Mouse (Mus musculus): ENCODE data around the gene Atl2. TPM values are rescaled to one million over a fixed set of nuclear protein-coding genes. Genes with fewer than 3 reads are reported as not detected.

The Atl2 gene
- polyA plus RNA-seq (2014; fragmentation: Nextera tagmentation; extraction: Ambion mirVana), result 31.0 and 37.6 TPM in 2 replicates

- H3K4me1 ChIP-seq (ENCODE audit: control insufficient read depth, insufficient read depth, low read length), result peaks cover 27% of the 10 kb centered on the region
- H3K27me3 ChIP-seq (ENCODE audit: control insufficient read depth, insufficient read depth, low read length), result no peaks in the 10 kb centered on the region
- peak; percentile 93 for ATAC-seq (replicated peaks; ENCODE audit: insufficient number of reproducible peaks, low FRiP score, low TSS enrichment)
- H3K9ac ChIP-seq (ENCODE audit: low read depth, low read length), result peak within 1 kb of the TSS; percentile 84
- peak within 1 kb of the TSS; percentile 84 for H3K27ac ChIP-seq (ENCODE audit: low read depth, low read length)
- H3K4me2 ChIP-seq, result peak within 1 kb of the TSS; percentile 83
- no peaks in the 10 kb centered on the region for H3K36me3 ChIP-seq (ENCODE audit: control insufficient read depth, insufficient read depth, low read length)
- WGBS (ENCODE audit: insufficient replicate concordance), result under 1% methylated on average over 50 of the region's 51 CpGs
- no peaks in the 10 kb centered on the region for H3K9me3 ChIP-seq (replicated peaks; ENCODE audit: control insufficient read depth, low read length)
- peak within 1 kb of the TSS; percentile 97 for H3K4me3 ChIP-seq (ENCODE audit: low read depth, low read length)
These were observed at the start of gene Atl2 for GRCm38 (mm10) chr17:79895911-79896423. Gene Atl2, minus strand, starts transcription at chr17:79896123.

DNA sequence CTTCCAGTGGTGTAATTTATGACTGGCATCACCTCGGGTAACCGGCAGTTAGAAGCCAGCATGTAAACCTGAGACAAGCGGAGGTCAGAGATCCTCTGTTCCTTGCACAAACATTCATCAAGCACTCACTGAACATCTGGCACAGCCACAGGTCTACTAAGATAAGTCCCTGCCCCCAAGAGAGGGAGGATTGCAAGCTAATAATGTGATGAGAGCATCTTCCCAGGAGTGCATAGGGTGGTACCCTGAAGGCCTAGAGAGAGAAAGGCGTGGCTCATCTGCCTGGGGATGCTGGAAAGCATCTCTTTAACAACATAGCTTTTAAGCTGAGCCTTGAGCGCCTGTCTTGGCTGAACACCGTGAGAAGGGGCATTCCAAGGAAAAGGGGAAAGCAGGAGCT, 48.9 kb upstream of the Atl2 start:
- Histone ChIP-seq H3K27me3 (ENCODE audit: control insufficient read depth, insufficient read depth, low read length) (no peaks in the 10 kb centered on the region), H3K27ac (ENCODE audit: low read depth, low read length) (no peak overlapping the region), H3K4me1 (ENCODE audit: control insufficient read depth, insufficient read depth, low read length) (no peaks in the 10 kb centered on the region), H3K9ac (ENCODE audit: low read depth, low read length) (no peak overlapping the region), H3K4me3 (ENCODE audit: low read depth, low read length) (no peak overlapping the region), H3K9me3 (replicated peaks; ENCODE audit: control insufficient read depth, low read length) (no peaks in the 10 kb centered on the region), H3K4me2 (no peak overlapping the region), H3K36me3 (ENCODE audit: control insufficient read depth, insufficient read depth, low read length) (no peaks in the 10 kb centered on the region)
- no peak for ATAC-seq (replicated peaks; ENCODE audit: insufficient number of reproducible peaks, low FRiP score, low TSS enrichment)
- 68% methylated on average over 6 of the region's 6 CpGs for WGBS (ENCODE audit: insufficient replicate concordance)

DNA sequence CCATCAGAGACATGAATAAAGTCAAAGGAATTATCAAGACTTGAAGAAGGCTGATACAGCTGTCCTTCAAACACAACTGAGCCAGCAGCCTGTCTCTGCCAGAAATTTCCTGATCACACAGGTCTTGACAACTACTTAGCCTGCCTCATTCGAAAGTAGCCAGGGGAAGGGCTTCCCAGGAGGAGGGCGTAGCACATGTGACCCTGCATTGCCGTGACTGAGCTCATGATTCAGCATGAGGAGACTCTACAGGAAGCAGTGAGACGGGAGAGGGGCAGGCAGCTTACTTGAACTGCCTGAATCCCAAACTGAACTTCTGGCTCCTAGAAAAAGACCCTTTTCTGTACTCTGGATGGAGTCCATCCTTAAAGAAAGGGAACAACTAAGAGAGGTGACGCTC, 46.5 kb upstream of the Atl2 start:
- Histone ChIP-seq H3K9ac (ENCODE audit: low read depth, low read length) (no peak overlapping the region), H3K27me3 (ENCODE audit: control insufficient read depth, insufficient read depth, low read length) (no peaks in the 10 kb centered on the region), H3K4me3 (ENCODE audit: low read depth, low read length) (no peak overlapping the region), H3K27ac (ENCODE audit: low read depth, low read length) (no peak overlapping the region), H3K9me3 (replicated peaks; ENCODE audit: control insufficient read depth, low read length) (no peaks in the 10 kb centered on the region), H3K4me1 (ENCODE audit: control insufficient read depth, insufficient read depth, low read length) (no peaks in the 10 kb centered on the region), H3K36me3 (ENCODE audit: control insufficient read depth, insufficient read depth, low read length) (no peaks in the 10 kb centered on the region), H3K4me2 (no peak overlapping the region)
- ATAC-seq (replicated peaks; ENCODE audit: insufficient number of reproducible peaks, low FRiP score, low TSS enrichment), result no peak
- 68% methylated on average over 5 of the region's 5 CpGs for WGBS (ENCODE audit: insufficient replicate concordance)

GRCm38 (mm10) chr17:79939133-79939532, 43.2 kb upstream of the Atl2 start:
- no peaks in the 10 kb centered on the region for H3K4me1 ChIP-seq (ENCODE audit: control insufficient read depth, insufficient read depth, low read length)
- H3K4me3 ChIP-seq (ENCODE audit: low read depth, low read length), result no peak overlapping the region
- H3K4me2 ChIP-seq, result no peak overlapping the region
- no peak for ATAC-seq (replicated peaks; ENCODE audit: insufficient number of reproducible peaks, low FRiP score, low TSS enrichment)
- no peaks in the 10 kb centered on the region for H3K27me3 ChIP-seq (ENCODE audit: control insufficient read depth, insufficient read depth, low read length)
- no peak overlapping the region for H3K9ac ChIP-seq (ENCODE audit: low read depth, low read length)
- H3K27ac ChIP-seq (ENCODE audit: low read depth, low read length), result no peak overlapping the region
- no peaks in the 10 kb centered on the region for H3K9me3 ChIP-seq (replicated peaks; ENCODE audit: control insufficient read depth, low read length)
- H3K36me3 ChIP-seq (ENCODE audit: control insufficient read depth, insufficient read depth, low read length), result no peaks in the 10 kb centered on the region
- WGBS (ENCODE audit: insufficient replicate concordance), result 72% methylated on average over 3 of the region's 3 CpGs

- H3K27me3 ChIP-seq (ENCODE audit: control insufficient read depth, insufficient read depth, low read length), result no peaks in the 10 kb centered on the region
These were observed 42.1 kb upstream of the Atl2 start for GRCm38 (mm10) chr17:79937921-79938601.

DNA sequence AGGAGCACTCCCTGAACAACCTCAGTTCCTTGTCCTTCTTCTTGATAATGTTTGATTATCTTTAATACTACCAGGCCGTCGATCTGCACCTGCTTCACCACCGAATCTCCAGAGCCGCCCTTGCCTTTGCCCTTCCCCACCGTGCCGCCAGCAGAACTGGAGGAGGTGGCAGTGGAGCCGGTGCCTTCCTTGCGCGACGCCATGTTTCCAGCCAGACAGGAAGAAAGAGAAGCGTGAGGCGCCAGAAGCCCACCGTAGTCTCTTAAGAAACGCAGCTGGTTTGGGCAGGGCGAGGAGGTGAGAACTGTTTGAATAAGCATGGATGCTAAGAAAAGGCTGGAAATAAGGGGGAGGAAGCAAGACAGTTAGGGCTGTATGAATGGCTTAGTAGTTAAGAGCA, 38.4 kb upstream of the Atl2 start:
- Histone ChIP-seq H3K4me2 (no peak overlapping the region), H3K27me3 (ENCODE audit: control insufficient read depth, insufficient read depth, low read length) (no peaks in the 10 kb centered on the region), H3K4me3 (ENCODE audit: low read depth, low read length) (no peak overlapping the region), H3K9me3 (replicated peaks; ENCODE audit: control insufficient read depth, low read length) (no peaks in the 10 kb centered on the region), H3K36me3 (ENCODE audit: control insufficient read depth, insufficient read depth, low read length) (no peaks in the 10 kb centered on the region), H3K9ac (ENCODE audit: low read depth, low read length) (no peak overlapping the region), H3K27ac (ENCODE audit: low read depth, low read length) (no peak overlapping the region), H3K4me1 (ENCODE audit: control insufficient read depth, insufficient read depth, low read length) (no peaks in the 10 kb centered on the region)
- WGBS (ENCODE audit: insufficient replicate concordance), result 83% methylated on average over 15 of the region's 15 CpGs
- no peak for ATAC-seq (replicated peaks; ENCODE audit: insufficient number of reproducible peaks, low FRiP score, low TSS enrichment)

More at GRCm38 (mm10) chr17:79937921-79938601, 42.1 kb upstream of the Atl2 start:
- Histone ChIP-seq H3K36me3 (ENCODE audit: control insufficient read depth, insufficient read depth, low read length) (no peaks in the 10 kb centered on the region), H3K4me1 (ENCODE audit: control insufficient read depth, insufficient read depth, low read length) (no peaks in the 10 kb centered on the region), H3K9me3 (replicated peaks; ENCODE audit: control insufficient read depth, low read length) (no peaks in the 10 kb centered on the region), H3K4me2 (no peak overlapping the region), H3K27ac (ENCODE audit: low read depth, low read length) (no peak overlapping the region), H3K4me3 (ENCODE audit: low read depth, low read length) (no peak overlapping the region), H3K9ac (ENCODE audit: low read depth, low read length) (no peak overlapping the region)
- ATAC-seq (replicated peaks; ENCODE audit: insufficient number of reproducible peaks, low FRiP score, low TSS enrichment), result no peak
- WGBS (ENCODE audit: insufficient replicate concordance), result 76% methylated on average over 10 of the region's 10 CpGs

- H3K36me3 ChIP-seq (ENCODE audit: control insufficient read depth, insufficient read depth, low read length), result no peaks in the 10 kb centered on the region
- no peaks in the 10 kb centered on the region for H3K4me1 ChIP-seq (ENCODE audit: control insufficient read depth, insufficient read depth, low read length)
- ATAC-seq (replicated peaks; ENCODE audit: insufficient number of reproducible peaks, low FRiP score, low TSS enrichment), result no peak
- no peak overlapping the region for H3K4me3 ChIP-seq (ENCODE audit: low read depth, low read length)
- no peak overlapping the region for H3K9ac ChIP-seq (ENCODE audit: low read depth, low read length)
- H3K4me2 ChIP-seq, result no peak overlapping the region
- no peak overlapping the region for H3K27ac ChIP-seq (ENCODE audit: low read depth, low read length)
- no peaks in the 10 kb centered on the region for H3K9me3 ChIP-seq (replicated peaks; ENCODE audit: control insufficient read depth, low read length)
- 59% methylated on average over 5 of the region's 5 CpGs for WGBS (ENCODE audit: insufficient replicate concordance)
- no peaks in the 10 kb centered on the region for H3K27me3 ChIP-seq (ENCODE audit: control insufficient read depth, insufficient read depth, low read length)
These were observed 36.9 kb upstream of the Atl2 start for GRCm38 (mm10) chr17:79932676-79933278.

GRCm38 (mm10) chr17:79927110-79927509, 31.2 kb upstream of the Atl2 start:
- H3K36me3 ChIP-seq (ENCODE audit: control insufficient read depth, insufficient read depth, low read length), result no peaks in the 10 kb centered on the region
- H3K9me3 ChIP-seq (replicated peaks; ENCODE audit: control insufficient read depth, low read length), result no peaks in the 10 kb centered on the region
- H3K27me3 ChIP-seq (ENCODE audit: control insufficient read depth, insufficient read depth, low read length), result no peaks in the 10 kb centered on the region
- no peaks in the 10 kb centered on the region for H3K4me1 ChIP-seq (ENCODE audit: control insufficient read depth, insufficient read depth, low read length)
- no peak overlapping the region for H3K4me3 ChIP-seq (ENCODE audit: low read depth, low read length)
- H3K9ac ChIP-seq (ENCODE audit: low read depth, low read length), result no peak overlapping the region
- no peak overlapping the region for H3K27ac ChIP-seq (ENCODE audit: low read depth, low read length)
- WGBS (ENCODE audit: insufficient replicate concordance), result 83% methylated on average over 2 of the region's 2 CpGs
- no peak for ATAC-seq (replicated peaks; ENCODE audit: insufficient number of reproducible peaks, low FRiP score, low TSS enrichment)
- H3K4me2 ChIP-seq, result no peak overlapping the region

All from heart, embryonic 11.5 days (tissue).